Mouse (Mus musculus): ENCODE results near the gene Zfp592.
A peak's percentile ranks its signal among the peaks of the same experiment; 100 is the strongest.

Zfp592 gene

GRCm38 (mm10) chr7:81073273-81073672 is 79.8 kb downstream of the Zfp592 start:
- TF ChIP-seq CTCF (conservative IDR thresholded peaks at IDR 0.05; ENCODE audit: low read length) (peak; percentile 90), NANOG (IDR thresholded peaks at IDR 0.05; ENCODE audit: borderline replicate concordance, low read length) (no peak), POU5F1 (IDR thresholded peaks at IDR 0.05; ENCODE audit: borderline replicate concordance, low read length) (no peak)
- Histone ChIP-seq H3K4me1 (replicated peaks; ENCODE audit: low read depth, low read length) (peaks cover 53% of the 10 kb centered on the region), H3K27me3 (ENCODE audit: insufficient read depth, low read length) (peaks cover 21% of the 10 kb centered on the region), H3K36me3 (ENCODE audit: insufficient read depth, low read length) (0 out of 2 replicates have a peak, but pooled peaks cover 4% of the 10 kb centered on the region), H3K9me3 (ENCODE audit: low read length) (no peaks in the 10 kb centered on the region), H3K4me3 (replicated peaks; ENCODE audit: low read length) (no peak overlapping the region)

GRCm38 (mm10) chr7:81074546-81074945 is 81.1 kb downstream of the Zfp592 start:
- Histone ChIP-seq H3K4me3 (replicated peaks; ENCODE audit: low read length) (peak overlapping the region; percentile 41), H3K9me3 (ENCODE audit: low read length) (no peaks in the 10 kb centered on the region), H3K27me3 (ENCODE audit: insufficient read depth, low read length) (peaks cover 33% of the 10 kb centered on the region), H3K36me3 (ENCODE audit: insufficient read depth, low read length) (0 out of 2 replicates have a peak, but pooled peaks cover 4% of the 10 kb centered on the region), H3K4me1 (replicated peaks; ENCODE audit: low read depth, low read length) (peaks cover 48% of the 10 kb centered on the region)
- TF ChIP-seq NANOG (IDR thresholded peaks at IDR 0.05; ENCODE audit: borderline replicate concordance, low read length) (no peak), POU5F1 (IDR thresholded peaks at IDR 0.05; ENCODE audit: borderline replicate concordance, low read length) (no peak), CTCF (conservative IDR thresholded peaks at IDR 0.05; ENCODE audit: low read length) (no peak)

- Histone ChIP-seq H3K27me3 (ENCODE audit: insufficient read depth, low read length) (peaks cover 36% of the 10 kb centered on the region), H3K4me1 (replicated peaks; ENCODE audit: low read depth, low read length) (peaks cover 48% of the 10 kb centered on the region), H3K9me3 (ENCODE audit: low read length) (no peaks in the 10 kb centered on the region), H3K36me3 (ENCODE audit: insufficient read depth, low read length) (0 out of 2 replicates have a peak, but pooled peaks cover 4% of the 10 kb centered on the region), H3K4me3 (replicated peaks; ENCODE audit: low read length) (0 out of 2 replicates have a peak overlapping the region, but pooled peaks have one; percentile 41)
- TF ChIP-seq CTCF (conservative IDR thresholded peaks at IDR 0.05; ENCODE audit: low read length) = no peak
- no peak for TF ChIP-seq NANOG (IDR thresholded peaks at IDR 0.05; ENCODE audit: borderline replicate concordance, low read length)
- no peak for TF ChIP-seq POU5F1 (IDR thresholded peaks at IDR 0.05; ENCODE audit: borderline replicate concordance, low read length)
Measured at GRCm38 (mm10) chr7:81075299-81075698, 81.8 kb downstream of the Zfp592 start.

- H3K9me3 ChIP-seq (ENCODE audit: low read length) = no peaks in the 10 kb centered on the region
- peaks cover 50% of the 10 kb centered on the region for H3K4me1 ChIP-seq (replicated peaks; ENCODE audit: low read depth, low read length)
- 0 out of 2 replicates have a peak overlapping the region, but pooled peaks have one; percentile 41 for H3K4me3 ChIP-seq (replicated peaks; ENCODE audit: low read length)
- 0 out of 2 replicates have a peak, but pooled peaks cover 2% of the 10 kb centered on the region for H3K36me3 ChIP-seq (ENCODE audit: insufficient read depth, low read length)
- peaks cover 36% of the 10 kb centered on the region for H3K27me3 ChIP-seq (ENCODE audit: insufficient read depth, low read length)
- no peak for TF ChIP-seq NANOG (IDR thresholded peaks at IDR 0.05; ENCODE audit: borderline replicate concordance, low read length)
- no peak for TF ChIP-seq CTCF (conservative IDR thresholded peaks at IDR 0.05; ENCODE audit: low read length)
- TF ChIP-seq POU5F1 (IDR thresholded peaks at IDR 0.05; ENCODE audit: borderline replicate concordance, low read length) = no peak
Measured at GRCm38 (mm10) chr7:81075732-81076131, 82.3 kb downstream of the Zfp592 start.

GRCm38 (mm10) chr7:81077009-81077408 is 83.5 kb downstream of the Zfp592 start:
- TF ChIP-seq NANOG (IDR thresholded peaks at IDR 0.05; ENCODE audit: borderline replicate concordance, low read length) (no peak), CTCF (conservative IDR thresholded peaks at IDR 0.05; ENCODE audit: low read length) (no peak), POU5F1 (IDR thresholded peaks at IDR 0.05; ENCODE audit: borderline replicate concordance, low read length) (no peak)
- Histone ChIP-seq H3K4me1 (replicated peaks; ENCODE audit: low read depth, low read length) (peaks cover 53% of the 10 kb centered on the region), H3K36me3 (ENCODE audit: insufficient read depth, low read length) (no peaks in the 10 kb centered on the region), H3K27me3 (ENCODE audit: insufficient read depth, low read length) (peaks cover 36% of the 10 kb centered on the region), H3K9me3 (ENCODE audit: low read length) (no peaks in the 10 kb centered on the region), H3K4me3 (replicated peaks; ENCODE audit: low read length) (peak overlapping the region; percentile 49; the same call in 1 of the 2 replicates)

- H3K36me3 ChIP-seq (ENCODE audit: insufficient read depth, low read length) = no peaks in the 10 kb centered on the region
- TF ChIP-seq POU5F1 (IDR thresholded peaks at IDR 0.05; ENCODE audit: borderline replicate concordance, low read length) (no peak), CTCF (conservative IDR thresholded peaks at IDR 0.05; ENCODE audit: low read length) (no peak), NANOG (IDR thresholded peaks at IDR 0.05; ENCODE audit: borderline replicate concordance, low read length) (no peak)
- H3K4me1 ChIP-seq (replicated peaks; ENCODE audit: low read depth, low read length) = peaks cover 61% of the 10 kb centered on the region
- H3K4me3 ChIP-seq (replicated peaks; ENCODE audit: low read length) = no peak overlapping the region
- no peaks in the 10 kb centered on the region for H3K9me3 ChIP-seq (ENCODE audit: low read length)
- peaks cover 36% of the 10 kb centered on the region for H3K27me3 ChIP-seq (ENCODE audit: insufficient read depth, low read length)
Measured at GRCm38 (mm10) chr7:81078740-81079139, 85.3 kb downstream of the Zfp592 start.

- H3K9me3 ChIP-seq (ENCODE audit: low read length) = no peaks in the 10 kb centered on the region
- peaks cover 25% of the 10 kb centered on the region for H3K36me3 ChIP-seq (ENCODE audit: insufficient read depth, low read length)
- TF ChIP-seq POU5F1 (IDR thresholded peaks at IDR 0.05; ENCODE audit: borderline replicate concordance, low read length) (no peak), NANOG (IDR thresholded peaks at IDR 0.05; ENCODE audit: borderline replicate concordance, low read length) (no peak), CTCF (conservative IDR thresholded peaks at IDR 0.05; ENCODE audit: low read length) (no peak)
- H3K4me3 ChIP-seq (replicated peaks; ENCODE audit: low read length) = peak overlapping the region; percentile 62
- peaks cover 45% of the 10 kb centered on the region for H3K4me1 ChIP-seq (replicated peaks; ENCODE audit: low read depth, low read length)
- H3K27me3 ChIP-seq (ENCODE audit: insufficient read depth, low read length) = peaks cover 7% of the 10 kb centered on the region; the same call in 1 of the 2 replicates
Measured at GRCm38 (mm10) chr7:81093420-81093965, 100.0 kb downstream of the Zfp592 start.

- peaks cover 51% of the 10 kb centered on the region for H3K4me1 ChIP-seq (replicated peaks; ENCODE audit: low read depth, low read length)
- H3K36me3 ChIP-seq (ENCODE audit: insufficient read depth, low read length) = peaks cover 32% of the 10 kb centered on the region
- H3K9me3 ChIP-seq (ENCODE audit: low read length) = no peaks in the 10 kb centered on the region
- TF ChIP-seq NANOG (IDR thresholded peaks at IDR 0.05; ENCODE audit: borderline replicate concordance, low read length) = no peak; the same call in 1 of the 2 replicates
- peaks cover 7% of the 10 kb centered on the region; the same call in 1 of the 2 replicates for H3K27me3 ChIP-seq (ENCODE audit: insufficient read depth, low read length)
- peak overlapping the region; percentile 62 for H3K4me3 ChIP-seq (replicated peaks; ENCODE audit: low read length)
Measured at GRCm38 (mm10) chr7:81094104-81094757, 100.8 kb downstream of the Zfp592 start.
